Mouse (Mus musculus) cerebellum, postnatal 25 days (tissue): Measurements from ENCODE around the gene Alkbh4.
"Not testable (repeated sequence)": the region's sequence is repeated elsewhere in the genome, so short reads cannot be mapped to it uniquely, and the experiment has no call there.

ENCODE experiments used
- DNase-seq, 2 experiments: peaks; one replicate each; pipeline ENCODE4 v3.0.0; 2021; ENCODE audit warnings: mixed read lengths in 2 of 2

Gene Alkbh4

DNA sequence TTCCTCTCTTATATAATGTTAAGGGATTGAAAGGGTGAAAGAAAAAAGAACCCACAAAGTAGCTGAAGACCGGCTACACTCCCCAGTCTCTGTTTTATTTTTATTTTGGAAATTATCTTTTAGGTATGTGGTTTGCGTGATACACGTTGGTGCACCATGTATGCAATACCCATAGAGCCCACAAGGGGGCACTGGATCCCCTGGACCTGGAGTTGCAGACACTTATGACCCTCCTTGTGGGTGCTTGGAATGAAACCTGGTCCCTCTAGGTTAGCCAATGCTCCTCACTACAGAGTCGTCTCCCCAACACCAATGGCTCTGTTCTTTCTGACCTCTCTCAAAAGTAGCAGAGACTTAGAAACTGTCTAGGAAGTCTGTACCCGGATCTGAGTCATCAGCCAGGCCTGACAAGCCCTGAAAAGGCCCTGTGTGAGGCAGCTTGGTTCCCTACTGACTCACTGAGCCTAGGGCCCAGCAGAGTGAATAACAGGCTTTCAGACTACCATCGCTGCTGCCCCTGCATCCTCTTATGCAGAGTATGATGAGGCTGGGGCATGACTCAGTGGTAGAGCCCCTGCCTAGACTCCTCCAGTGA is 7.3 kb downstream of the Alkbh4 start:
- DNase-seq = peak in 1 of 2 experiments; percentile 38

DNA sequence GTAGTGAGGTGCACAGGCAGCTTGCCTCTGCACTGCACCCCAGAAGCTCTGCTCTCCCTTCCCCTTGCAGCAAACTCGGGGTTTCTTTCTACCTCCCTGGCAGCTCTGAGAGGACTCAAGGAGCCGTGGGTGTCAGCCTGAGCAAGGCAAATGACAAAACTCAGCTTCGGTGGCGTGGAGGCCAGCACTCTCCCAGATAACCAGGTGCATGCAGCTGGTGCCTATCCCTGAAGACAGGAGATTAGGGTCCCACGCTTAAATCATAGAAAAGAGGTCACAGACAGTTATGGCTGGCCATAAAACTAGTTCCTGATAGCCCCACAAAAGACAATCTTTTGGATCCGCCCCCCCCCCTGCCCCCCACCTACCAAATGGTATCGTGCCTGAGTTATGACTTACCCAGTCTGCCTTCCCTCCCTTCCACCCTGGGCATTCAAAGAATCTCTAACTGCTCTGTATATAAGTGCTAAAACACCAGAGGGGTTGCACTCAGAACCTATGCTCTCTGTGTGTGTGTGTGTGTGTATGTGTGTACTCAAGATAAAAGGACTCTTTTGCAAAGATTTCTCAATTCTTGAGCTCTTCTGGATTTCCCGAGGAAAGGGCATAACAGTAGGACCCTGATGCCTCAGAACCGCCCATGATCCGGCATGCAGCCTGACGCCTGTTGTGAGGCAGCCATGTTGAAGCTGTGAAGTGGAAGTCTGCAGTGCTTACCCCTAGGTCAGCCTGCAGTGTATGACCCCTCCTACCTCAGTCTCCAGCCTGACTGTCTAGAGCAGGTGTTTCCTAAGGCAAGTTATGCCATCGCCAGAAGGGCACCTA is 8.9 kb downstream of the Alkbh4 start:
- no peak for DNase-seq

DNA sequence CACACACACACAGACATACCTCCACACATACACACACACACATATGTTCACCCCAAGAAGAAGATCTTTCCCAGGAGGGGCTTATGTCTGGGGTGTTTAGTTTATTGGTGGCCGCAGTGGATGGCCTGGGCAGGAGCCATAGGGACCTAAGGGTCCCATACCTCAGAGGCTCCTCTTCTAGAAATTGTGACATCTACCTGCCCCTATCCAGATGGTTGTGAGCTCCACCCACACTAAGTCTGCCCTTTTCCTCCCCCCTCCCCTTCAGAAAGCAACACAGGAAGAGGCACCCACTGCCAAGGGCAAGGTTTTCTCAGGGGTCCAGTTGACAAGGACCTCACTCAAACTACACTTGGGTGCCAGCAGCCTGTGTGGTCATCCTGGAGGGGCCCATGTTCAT is 11.0 kb downstream of the Alkbh4 start:
- DNase-seq = no peak

DNA sequence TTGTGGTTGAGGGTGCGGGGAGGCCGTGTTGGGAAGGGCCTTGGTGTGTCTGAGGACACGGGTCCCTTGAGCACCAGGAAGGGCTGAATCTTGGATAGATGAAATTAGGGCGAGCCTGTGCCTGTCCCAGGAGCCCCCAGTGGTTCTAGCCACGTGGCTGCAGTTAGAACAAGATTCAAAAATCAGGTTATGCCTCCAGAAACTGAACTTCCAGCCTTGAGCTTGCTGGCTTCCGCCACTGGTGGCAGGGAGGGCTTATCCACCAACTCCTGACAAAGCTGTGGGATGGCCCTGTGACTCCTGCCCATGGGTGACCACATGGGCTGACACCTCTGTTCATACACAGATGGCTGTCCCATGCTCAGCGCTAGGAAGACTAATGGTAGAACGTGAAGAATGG is 11.8 kb downstream of the Alkbh4 start:
- no peak for DNase-seq

DNA sequence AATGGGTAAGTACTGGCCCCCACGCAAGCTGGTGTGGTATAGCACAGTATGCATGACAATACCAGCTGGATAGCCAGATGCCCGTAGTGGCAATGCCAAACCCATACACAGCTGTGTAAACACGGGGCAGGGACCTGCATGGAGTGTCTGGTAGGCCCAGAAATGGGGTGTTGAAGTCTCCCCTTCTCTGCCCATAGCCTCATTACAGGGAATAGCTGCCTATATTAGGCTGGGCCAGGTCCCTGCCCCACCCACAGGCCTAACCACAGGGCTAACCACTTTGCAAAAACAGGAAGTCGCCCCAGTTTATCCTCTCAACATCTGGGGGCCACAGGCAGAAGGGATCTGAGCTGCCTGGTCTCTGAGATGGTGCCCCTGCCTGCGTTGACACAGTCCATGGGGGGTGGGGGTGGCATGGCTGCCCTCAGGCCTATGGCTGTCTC is 13.2 kb downstream of the Alkbh4 start:
- DNase-seq = not testable (repeated sequence)

DNA sequence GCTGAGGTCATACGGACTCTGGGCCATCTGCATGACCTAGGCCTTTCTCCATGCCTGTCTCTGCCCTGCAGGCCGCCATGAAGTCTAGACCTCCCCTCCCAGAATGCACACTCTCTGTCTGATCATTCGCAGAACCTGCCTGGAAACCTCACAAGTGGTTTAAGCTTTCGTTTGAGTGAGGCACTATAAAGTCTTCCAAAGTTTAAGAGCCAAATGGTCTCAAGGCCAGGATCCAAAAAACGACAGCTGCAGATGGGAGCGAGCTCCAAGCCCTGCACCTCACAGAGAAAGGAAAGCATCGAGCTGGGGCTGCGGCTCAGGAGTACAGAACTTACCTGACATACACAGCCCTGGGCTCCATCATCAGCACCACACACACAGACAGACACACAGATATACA is 16.4 kb downstream of the Alkbh4 start:
- DNase-seq = no peak

DNA sequence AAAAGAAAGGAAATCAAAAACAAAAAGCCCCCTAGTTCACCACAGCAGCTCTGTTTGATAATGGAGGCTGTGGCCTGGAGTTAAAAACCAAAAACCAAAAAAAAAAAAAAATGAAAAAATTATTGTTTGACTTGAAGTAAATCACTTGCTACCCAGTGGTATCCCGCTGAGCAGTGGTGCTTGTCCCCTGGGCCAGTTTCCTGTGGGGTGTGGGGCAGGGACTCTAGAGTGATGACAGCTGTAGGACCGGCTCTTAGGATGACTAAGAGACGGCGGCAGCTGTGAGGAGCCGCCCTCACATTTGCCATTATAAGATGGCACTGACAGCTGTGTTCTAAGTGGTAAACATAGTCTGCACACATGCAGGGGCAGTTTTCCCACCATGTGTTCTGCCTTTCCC is 19.5 kb downstream of the Alkbh4 start:
- DNase-seq = no peak

DNA sequence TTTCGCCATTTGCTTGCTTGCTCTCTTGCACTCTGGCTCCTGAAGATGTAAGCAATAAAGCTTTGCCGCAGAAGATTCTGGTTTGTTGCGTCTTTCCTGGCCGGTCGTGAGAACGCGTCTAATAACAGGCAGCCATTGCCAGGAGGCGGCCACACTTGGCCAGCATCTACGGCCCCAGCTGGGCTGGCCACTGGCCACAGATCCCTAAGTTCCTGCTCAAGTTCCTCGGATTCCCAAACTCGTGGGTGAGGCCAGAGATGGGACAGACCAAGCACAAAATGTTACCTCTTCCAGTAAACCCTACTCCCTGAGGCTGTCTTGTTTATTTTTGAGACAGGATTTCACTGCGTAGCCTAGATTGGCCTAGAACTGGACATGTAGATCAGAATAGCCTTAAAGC is 24.1 kb downstream of the Alkbh4 start:
- DNase-seq = not testable (repeated sequence)

DNA sequence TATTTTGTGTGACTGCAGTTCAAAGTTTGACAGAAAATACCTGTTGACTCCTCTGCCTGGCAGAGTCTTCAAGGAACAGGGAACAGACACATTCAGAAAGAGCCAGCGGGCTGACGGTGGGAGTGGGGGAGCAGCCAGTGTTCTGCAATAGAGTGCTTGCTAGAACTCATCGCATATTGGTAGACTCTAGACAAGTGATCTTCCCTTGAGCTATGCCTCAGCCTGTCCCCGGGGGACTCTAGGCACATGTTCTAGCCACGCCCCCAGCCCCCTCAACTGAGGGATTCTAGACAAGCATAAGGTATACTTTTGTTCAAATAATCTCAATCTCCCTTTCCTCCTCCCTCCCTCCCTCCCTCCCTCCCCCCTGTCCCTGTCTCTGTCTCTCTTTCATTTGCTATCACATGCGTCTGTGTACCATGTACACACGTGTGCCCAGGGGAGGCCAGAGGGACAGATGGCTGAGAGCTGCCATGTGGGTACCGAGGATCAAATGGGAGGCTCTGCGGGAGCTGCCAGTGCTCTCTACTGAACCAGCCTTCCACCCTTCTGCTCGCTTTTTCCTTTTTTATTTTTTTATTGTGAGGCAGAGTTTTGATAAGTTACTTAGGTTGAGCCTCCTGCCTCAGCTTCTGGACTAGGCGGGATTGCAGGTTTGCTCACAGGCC is 28.0 kb downstream of the Alkbh4 start:
- DNase-seq = peak; percentile 67 to 75

DNA sequence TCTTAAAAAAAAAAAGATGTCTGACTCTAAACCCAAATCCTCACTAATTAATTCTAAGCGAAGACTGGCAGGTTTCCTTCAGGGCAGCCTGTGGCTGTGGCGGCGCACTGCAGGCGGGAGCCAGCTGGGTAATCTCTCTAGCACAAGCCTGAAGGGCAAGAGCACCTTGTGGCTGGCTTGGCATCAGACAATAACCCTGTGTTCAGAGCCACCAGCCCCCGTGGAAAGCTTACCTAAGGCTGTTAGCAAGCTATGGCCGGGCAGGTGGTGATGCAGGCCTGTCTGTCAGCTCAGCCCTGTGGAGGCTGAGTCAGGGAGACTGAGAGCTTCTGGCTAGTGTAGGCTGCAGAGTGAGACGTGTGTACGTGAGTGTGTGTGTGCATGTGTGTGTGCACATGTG is 29.3 kb downstream of the Alkbh4 start:
- peak; percentile 42 to 55 for DNase-seq

DNA sequence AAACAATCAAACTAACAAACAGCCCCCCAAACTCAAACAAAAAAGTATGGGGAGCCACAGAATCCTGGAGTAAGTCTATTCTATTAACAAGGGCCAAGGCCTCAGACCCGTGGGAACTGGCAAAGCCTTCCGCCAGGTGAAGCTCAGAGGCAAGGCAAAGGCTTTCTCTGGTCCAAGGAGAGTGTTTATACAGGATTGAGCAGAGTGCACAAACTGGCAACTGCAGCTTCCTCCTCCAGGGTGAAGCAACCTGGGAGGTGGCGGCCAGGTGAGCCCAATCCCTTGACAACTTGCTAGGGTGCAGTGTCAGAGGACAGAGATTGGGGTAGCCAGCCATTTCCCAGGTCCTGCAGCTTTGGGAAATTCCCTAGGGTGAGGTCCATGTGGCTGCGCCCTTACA is 31.4 kb downstream of the Alkbh4 start:
- no peak for DNase-seq

DNA sequence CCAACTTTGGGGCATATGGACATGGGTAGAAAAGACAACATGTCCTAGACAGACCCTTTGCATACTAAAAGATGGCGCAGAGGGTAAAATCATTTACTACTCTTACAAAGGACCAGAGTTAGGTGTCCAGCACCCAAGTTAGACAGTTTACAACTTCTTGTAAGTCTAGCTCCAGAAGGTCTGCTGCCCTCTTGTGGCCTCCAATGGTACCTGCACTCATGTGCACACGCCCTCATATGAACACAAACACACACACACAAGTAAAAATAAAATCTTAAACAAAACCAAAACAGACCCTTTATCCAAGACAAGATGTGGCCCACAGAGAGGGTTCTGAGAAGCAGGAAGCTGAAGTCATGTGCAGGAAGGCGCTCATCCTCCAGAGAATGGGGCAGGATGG is 32.1 kb downstream of the Alkbh4 start:
- DNase-seq = no peak

DNA sequence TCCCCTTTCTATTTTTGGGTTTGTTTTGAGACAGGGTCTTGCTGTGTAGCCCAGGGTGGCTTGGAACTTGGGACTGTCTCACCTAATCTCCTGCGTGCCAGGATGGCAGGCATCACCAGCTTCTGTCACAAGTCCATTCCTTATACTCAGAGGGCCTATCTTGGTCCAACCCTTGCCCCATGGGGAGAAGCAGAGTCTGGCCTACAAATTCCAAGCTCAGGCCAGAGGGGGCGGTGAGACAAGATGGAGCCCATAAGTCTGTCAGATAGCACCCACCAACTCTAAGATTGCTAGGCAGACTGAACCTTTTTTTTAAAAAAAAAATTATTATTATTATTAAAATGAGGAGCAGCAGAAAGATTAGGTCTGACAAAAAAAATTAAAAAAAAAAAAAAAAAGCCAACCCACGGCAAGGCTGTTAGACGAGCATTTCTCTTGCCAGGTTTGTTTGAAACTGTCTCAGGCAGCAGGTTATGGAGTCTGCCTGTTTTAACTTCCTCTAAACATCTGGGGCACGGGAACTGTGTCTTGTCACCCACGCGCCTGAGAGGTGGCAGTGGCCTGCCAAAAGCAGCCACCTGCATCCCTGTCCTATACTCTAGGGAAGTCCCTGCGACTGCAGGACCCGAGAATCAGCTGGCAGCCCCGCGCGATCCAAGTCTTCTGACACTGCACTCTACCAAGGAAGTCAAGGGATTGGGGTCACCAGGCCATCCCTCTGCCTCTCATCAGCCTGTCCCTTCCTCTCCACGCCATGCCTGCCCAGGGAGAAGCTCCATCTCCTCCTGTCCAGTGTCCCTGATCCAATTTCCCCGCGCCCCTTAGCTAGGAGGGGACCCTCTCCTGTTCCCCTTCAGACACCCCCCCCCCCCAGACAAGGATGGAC is 33.9 kb downstream of the Alkbh4 start:
- peak; percentile 65 to 66 for DNase-seq

DNA sequence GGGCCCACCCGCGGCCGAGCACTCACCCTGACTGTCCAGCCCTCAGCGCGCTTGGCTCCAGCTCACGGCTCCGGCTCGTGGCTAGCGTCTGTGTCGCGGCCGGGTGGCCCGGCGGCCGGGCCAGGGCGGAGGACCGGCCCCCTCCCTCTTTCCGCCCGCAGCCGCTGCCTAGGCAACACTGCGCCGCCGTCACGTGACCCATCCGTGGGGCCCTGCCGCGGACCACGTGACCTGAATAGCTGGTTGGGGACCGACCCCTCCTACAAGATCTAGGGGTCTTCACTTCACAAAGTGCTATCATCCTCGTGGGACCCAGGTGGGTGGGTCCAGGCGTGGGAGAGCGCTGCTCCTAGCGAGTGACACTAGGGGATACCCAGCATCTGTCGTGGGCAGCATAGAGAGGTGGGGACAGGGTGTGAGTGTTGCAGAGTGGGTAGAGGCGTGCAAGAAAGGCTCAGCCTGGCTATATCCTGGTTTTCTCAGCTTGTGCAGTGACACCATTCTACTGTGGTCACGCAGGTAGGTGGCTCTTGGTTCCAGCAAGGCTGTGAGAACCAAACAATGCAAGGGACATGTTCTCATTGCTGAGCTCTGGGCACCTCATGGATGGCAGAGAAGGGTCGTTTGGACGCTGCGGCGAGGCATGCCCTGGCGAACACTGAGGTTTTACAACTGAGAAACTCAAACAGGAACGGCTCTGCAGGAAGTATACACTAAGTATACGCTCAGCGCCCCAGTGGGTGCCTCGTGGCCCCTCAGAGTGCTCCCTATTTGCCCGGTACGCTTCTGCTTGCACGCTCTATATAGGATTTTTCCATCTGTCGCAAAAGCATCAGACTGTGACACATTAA is 34.8 kb downstream of the Alkbh4 start, which contains the start of gene Orai2:
Orai2 (minus strand) TSS at position 202 of the 851 bp plus-strand sequence.
- DNase-seq = peak; percentile 87 to 93

DNA sequence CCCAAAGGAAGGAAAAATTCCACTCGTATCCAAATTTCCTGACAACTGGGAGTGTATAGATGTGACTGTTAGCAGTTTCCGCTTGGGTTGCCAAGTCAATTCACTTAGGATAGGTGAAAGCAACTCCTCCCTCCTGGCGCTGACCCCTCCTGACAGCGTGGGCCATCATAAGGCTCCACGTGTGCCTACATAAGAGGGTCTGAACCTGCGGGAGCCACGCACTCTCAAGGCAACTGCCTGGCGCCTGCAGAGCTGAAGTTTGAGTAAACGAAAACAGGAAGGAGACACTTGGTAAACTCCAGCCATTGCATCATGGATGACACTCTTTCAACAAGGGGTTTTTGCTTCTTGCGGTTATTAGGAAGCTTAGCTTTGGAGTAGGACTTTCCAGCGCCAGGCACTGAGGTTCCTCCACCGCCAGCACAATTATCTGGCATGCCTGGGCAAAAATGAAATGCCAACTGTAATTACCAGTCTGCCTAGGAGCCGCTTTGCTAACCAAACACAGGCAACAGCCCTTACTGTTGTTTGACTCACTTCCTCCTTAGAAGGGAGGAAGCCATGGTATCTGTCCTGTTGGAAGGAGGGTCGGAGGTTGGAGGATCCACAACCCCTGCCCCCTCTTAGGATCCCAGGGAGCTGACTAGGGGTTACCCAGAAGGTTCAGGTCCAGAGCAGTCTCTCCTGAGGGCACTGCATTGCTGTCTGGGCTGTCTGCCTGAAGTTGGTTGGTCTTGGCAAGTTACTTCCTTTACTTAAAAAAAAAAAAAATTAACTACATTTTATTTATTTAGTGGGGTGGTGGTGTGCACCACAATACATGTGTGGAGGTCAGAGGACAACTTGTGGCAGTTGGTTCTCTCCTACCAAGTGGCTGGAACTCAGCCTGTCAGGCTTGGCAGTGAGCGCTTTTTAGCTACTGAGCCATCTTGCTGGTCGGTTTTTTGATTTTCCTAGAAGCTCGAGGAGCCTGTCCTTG is 35.7 kb downstream of the Alkbh4 start:
- peak in 1 of 2 experiments; percentile 15 for DNase-seq

DNA sequence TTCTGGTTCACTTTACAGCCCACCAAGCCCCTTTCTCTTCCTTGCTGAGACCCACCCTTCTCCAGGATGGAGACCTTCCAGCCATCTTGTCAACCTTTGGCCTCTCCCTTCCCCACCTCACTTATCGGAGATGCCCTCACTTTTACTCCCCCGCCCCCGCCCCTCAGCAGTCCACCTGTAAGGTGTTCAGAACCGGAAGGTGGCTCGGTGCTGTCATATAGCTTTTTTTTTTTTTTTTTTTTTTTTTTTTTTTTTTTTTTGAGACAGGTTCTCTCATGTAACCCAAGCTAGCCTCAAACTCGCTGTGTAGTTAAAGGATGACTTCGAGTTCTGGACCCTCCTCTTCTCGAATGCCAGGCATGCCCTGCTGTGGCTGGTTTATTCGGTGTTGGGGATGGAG is 37.0 kb downstream of the Alkbh4 start:
- no peak for DNase-seq

DNA sequence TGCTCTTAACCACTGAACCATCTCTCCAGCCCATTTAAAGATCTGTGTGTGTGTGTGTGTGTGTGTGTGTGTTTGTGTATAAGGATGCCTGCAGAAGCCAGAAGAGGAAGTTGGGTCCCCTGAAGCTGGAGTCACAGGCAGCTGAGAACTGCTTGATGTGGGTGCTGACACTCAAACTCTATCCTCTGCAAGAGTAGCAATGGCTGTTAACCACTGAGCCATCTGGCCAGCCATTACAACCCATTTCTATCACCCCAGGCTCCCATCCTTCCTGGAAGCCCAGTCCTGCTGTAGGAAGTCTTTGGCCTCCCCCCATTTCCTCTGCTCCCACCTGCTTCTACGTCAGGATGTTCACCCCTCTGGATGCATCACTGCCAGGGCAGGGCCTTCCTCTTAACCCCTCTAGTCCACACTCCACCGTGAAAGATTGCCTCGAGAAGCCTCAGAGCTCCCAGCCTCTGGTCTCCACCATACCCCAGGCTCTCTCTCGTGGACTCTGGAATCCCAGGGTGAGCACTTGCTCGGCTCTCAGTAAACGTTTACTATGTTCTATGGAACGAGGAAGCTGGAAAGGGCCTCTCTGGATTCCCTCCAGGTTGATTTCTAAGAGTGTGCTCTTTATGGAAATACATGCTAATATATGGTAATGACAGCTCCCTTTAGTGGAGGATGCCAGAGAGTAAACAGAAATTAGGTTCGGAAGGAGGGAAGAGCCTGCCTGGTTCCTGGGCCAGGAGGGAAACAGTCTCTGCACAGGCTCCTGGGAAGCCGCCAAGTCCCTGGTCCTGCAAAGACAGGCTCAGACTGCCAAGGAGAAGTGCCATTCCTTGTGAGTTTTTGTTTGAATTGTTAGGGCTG is 37.9 kb downstream of the Alkbh4 start:
- peak; percentile 70 to 88 for DNase-seq

DNA sequence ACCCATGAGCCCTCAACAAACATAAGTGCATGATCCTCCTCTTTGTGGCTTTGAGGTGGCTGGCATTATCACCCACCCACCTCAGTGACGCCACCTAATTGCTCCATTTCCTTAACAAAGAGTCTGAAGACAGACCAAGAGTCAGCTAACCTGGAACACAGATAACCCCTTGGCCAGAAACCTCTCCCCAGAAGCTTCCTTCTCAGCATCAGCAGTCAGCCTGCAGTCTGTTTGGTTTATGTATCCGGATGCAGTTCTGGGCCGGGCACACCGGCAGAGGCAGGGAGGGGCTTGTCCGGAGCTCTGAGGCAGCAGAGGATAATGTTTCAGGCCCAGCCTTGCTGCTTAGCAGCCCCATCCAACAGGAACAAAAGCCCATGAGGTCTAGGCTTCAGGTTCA is 43.6 kb downstream of the Alkbh4 start:
- DNase-seq = no peak

DNA sequence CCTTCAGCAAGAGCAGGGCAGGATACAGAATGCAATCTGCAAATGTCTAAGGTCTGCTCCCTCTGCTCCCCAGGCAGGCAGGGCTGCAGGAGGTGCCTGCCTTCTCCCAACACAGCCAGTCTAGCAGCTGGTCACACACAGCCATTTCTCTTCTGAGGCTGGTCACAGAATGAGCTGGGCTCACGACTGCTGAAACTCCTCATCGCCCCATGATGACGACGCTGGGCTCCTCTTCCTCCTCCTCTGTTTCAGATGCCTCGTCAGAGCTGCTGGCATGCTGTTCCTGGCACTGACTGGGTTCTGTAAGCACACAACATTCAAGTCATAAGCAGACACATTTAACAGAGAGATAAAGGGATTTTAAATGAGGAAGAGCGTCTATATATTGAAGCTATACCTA is 45.3 kb downstream of the Alkbh4 start:
- DNase-seq = no peak

DNA sequence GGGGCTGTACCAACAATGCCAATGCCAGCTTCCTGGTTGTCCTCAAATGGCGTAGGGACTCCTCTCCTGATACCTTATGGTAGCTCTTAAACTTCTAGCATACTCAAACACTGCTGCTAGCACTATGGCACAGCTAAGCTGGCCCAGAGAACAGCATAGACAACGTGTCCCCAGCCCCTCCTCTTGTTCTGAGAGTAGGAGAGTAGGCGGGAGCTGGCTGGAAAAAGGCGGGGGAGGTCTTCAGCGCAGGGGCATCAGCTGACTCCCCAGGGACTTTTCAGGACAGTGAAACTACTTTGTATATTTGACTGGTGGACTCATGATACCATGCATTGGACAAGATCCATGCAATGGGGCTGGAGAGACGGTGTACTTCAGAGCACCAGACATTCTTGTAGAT is 46.1 kb downstream of the Alkbh4 start:
- no peak for DNase-seq
